In the genomic region with DNA sequence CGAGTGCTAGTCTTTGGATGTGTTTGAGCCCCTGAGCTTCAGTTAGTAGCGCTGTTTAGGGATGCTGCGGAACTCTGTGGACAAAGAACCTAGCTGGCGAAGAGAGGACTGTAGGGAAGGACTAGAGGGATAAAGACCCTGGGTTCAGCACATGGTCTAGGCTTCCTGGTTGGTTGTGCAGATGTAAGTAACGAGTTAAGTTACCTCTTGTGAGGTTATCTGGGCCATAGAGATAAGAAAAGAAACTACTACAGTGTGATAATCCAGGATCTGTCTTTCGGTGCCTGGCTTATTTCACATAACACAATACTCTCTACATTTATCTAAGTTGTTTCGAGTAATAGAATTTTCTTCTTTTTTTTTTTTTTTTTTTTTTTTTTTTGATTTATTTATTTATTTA, we compare ENCODE assay signal across 1 mouse cellular context.
A peak's percentile ranks its signal among the peaks of the same experiment; 100 is the strongest.
TF ChIP-seq lines count a peak whose summit lies in the region.

No protein-coding gene starts in this region.

TF ChIP-seq in MEL, 35 proteins besides CTCF, POLR2A, EP300 and RAD21:
- TF ChIP-seq SIN3A (IDR thresholded peaks at IDR 0.05; ENCODE audit: low read length) (0 out of 2 replicates have a peak, but pooled peaks have one; percentile 33), MXI1 (IDR thresholded peaks at IDR 0.05; ENCODE audit: low read depth, low read length) (peak; percentile 13; the same call in 1 of the 2 replicates), GATA1 (IDR thresholded peaks at IDR 0.05; ENCODE audit: low read depth, low read length) (peak; percentile 88), MYC (IDR thresholded peaks at IDR 0.05; ENCODE audit: low read depth, low read length) (peak; percentile 62; the same call in 1 of the 2 replicates), KAT2A (conservative IDR thresholded peaks at IDR 0.05; ENCODE audit: low read depth, low read length) (no peak), NRF1 (IDR thresholded peaks at IDR 0.05; ENCODE audit: insufficient read depth, low read depth, low read length, poor library complexity, severe bottlenecking) (no peak), USF2 (IDR thresholded peaks at IDR 0.05; ENCODE audit: borderline replicate concordance in 1 of 2, insufficient read depth in 1 of 2, low read depth in 1 of 2, low read length in 2 of 2) (no peak), RCOR1 (IDR thresholded peaks at IDR 0.05; ENCODE audit: low read depth, low read length) (0 out of 2 replicates have a peak, but pooled peaks have one; percentile 6), TCF12 (IDR thresholded peaks at IDR 0.05; ENCODE audit: low read depth, low read length) (peak; percentile 77), POLR2AphosphoS5 (IDR thresholded peaks at IDR 0.05; ENCODE audit: borderline replicate concordance, low read depth, low read length) (no peak), TAL1 (IDR thresholded peaks at IDR 0.05; ENCODE audit: low read length) (peak; percentile 56)
